Mouse (Mus musculus): ENCODE results near the gene Igf1r. TPM values are rescaled to one million over a fixed set of nuclear protein-coding genes. Genes with fewer than 3 reads are reported as not detected.

Igf1r gene
- total and polyA plus RNA-seq, 2 experiments from 2014 or later: 12.1 to 40.3 TPM

DNA sequence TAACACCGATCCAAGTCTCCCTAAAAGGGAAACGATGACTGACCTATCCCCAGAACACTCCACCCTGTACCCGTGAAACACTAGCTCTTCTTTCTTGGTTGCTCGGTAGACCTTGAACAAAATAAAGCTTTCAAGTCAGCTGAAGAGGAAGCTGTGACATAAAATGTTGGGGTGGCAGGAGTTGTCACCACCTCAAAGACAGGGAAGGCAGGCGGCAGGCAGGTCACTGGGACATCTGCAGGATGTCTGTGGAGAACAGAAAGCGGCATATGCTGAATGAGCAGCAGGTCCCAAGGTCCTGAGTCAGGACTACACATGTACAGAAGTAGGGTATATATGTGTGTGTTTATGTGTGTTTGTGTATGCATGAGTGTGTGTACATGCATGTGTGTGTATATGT lies 191.6 kb downstream of the Igf1r start:
- Histone ChIP-seq H3K4me2 (ENCODE audit: low read depth, low read length, poor library complexity, severe bottlenecking) (no peak overlapping the region), H3K9ac (replicated peaks; ENCODE audit: low read length, poor library complexity, severe bottlenecking) (no peak overlapping the region), H3K27me3 (ENCODE audit: insufficient read depth, low read length) (no peaks in the 10 kb centered on the region), H3K9me3 (ENCODE audit: low read length) (no peaks in the 10 kb centered on the region), H3K4me1 (ENCODE audit: insufficient read depth, low read length) (peaks cover 3% of the 10 kb centered on the region; the same call in 1 of the 2 replicates), H3K4me3 (ENCODE audit: low read depth, low read length) (no peak overlapping the region), H3K36me3 (ENCODE audit: insufficient read depth, low read length) (no peaks in the 10 kb centered on the region), H3K27ac (ENCODE audit: low read depth, low read length) (no peak overlapping the region)
- no peak for TF ChIP-seq CTCF (IDR thresholded peaks at IDR 0.05)
- ATAC-seq (ENCODE audit: low FRiP score): no peak
- DNase-seq (ENCODE audit: low spot score): no peak
- 70% methylated on average over 6 of the region's 6 CpGs for WGBS

DNA sequence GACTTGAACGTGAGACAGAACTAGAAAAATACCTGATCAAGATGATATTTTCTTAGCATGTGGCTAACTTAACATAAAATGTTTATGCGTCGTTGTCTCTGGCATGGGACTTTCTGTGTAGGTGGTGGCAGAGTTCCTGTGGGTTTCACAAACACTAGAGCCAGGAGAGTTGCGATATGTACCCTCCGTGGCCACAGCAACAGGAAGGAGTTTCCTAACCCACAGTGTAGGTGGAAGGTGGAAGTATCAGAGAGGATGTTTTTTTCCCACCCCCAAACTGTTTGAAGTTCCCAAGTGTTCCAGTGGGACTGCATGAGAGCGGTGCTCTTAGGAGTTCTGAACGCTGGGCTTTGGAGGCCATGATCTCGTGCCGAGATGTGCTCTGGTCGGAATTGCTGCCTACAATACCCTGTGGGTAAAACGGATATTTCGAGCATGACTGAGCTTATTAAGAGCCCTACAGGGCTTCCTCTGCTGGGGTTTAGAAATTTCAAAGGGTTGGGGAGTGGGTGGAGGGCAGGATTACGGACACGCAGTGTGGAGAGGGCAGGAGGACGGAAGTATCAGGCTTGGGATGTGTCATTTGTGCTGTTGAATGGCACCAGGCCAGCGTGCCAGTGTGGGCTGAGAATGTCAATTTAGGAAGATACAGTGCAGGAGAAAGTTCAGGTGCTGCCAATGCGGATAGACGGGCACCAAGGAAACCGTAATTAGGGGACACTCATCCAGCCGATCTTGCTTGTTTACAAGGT lies 195.8 kb downstream of the Igf1r start:
- H3K4me2 ChIP-seq (ENCODE audit: low read depth, low read length, poor library complexity, severe bottlenecking): peak overlapping the region; percentile 20; the same call in 1 of the 2 replicates
- DNase-seq (ENCODE audit: low spot score) (no peak), ATAC-seq (ENCODE audit: low FRiP score) (no peak; the same call in 1 of the 2 replicates)
- no peaks in the 10 kb centered on the region for H3K9me3 ChIP-seq (ENCODE audit: low read length)
- H3K4me1 ChIP-seq (ENCODE audit: insufficient read depth, low read length): peaks cover 7% of the 10 kb centered on the region; the same call in 1 of the 2 replicates
- no peak overlapping the region; the same call in 1 of the 2 replicates for H3K9ac ChIP-seq (replicated peaks; ENCODE audit: low read length, poor library complexity, severe bottlenecking)
- H3K4me3 ChIP-seq (ENCODE audit: low read depth, low read length): no peak overlapping the region
- TF ChIP-seq CTCF (IDR thresholded peaks at IDR 0.05): no peak
- no peaks in the 10 kb centered on the region for H3K36me3 ChIP-seq (ENCODE audit: insufficient read depth, low read length)
- H3K27ac ChIP-seq (ENCODE audit: low read depth, low read length): no peak overlapping the region
- no peaks in the 10 kb centered on the region for H3K27me3 ChIP-seq (ENCODE audit: insufficient read depth, low read length)
- 22% methylated on average over 20 of the region's 20 CpGs for WGBS

DNA sequence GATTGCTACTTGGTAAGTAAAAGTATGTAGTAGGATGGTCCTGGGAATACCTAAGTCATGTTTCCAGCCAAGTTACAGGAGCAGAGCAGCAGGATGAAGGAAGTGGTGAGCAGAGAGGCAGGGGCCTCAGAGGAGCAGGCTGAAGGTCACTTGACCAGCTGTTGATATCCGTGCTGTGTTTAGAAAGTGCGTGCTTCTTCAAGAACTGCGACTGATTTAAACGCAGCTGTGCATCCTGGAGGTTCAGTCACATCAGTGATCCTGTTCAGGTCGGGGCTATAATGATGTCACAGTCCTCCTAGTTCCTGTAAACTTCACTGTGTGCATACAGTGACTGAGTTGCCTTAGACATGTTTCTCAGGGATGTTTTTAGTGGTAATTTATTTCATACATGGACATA lies 199.3 kb downstream of the Igf1r start:
- ATAC-seq (ENCODE audit: low FRiP score) (no peak), DNase-seq (ENCODE audit: low spot score) (no peak)
- Histone ChIP-seq H3K36me3 (ENCODE audit: insufficient read depth, low read length) (no peaks in the 10 kb centered on the region), H3K9me3 (ENCODE audit: low read length) (no peaks in the 10 kb centered on the region), H3K4me1 (ENCODE audit: insufficient read depth, low read length) (peaks cover 17% of the 10 kb centered on the region; the same call in 1 of the 2 replicates), H3K4me3 (ENCODE audit: low read depth, low read length) (no peak overlapping the region), H3K27ac (ENCODE audit: low read depth, low read length) (no peak overlapping the region), H3K9ac (replicated peaks; ENCODE audit: low read length, poor library complexity, severe bottlenecking) (no peak overlapping the region), H3K27me3 (ENCODE audit: insufficient read depth, low read length) (no peaks in the 10 kb centered on the region), H3K4me2 (ENCODE audit: low read depth, low read length, poor library complexity, severe bottlenecking) (no peak overlapping the region)
- no peak for TF ChIP-seq CTCF (IDR thresholded peaks at IDR 0.05)
- WGBS: 71% methylated on average over 5 of the region's 5 CpGs

GRCm38 (mm10) chr7:68152458-68152857 lies 199.8 kb downstream of the Igf1r start:
- H3K4me1 ChIP-seq (ENCODE audit: insufficient read depth, low read length): peaks cover 17% of the 10 kb centered on the region; the same call in 1 of the 2 replicates
- WGBS: 92% methylated on average over 8 of the region's 8 CpGs
- no peaks in the 10 kb centered on the region for H3K36me3 ChIP-seq (ENCODE audit: insufficient read depth, low read length)

GRCm38 (mm10) chr7:68153269-68153668 lies 200.6 kb downstream of the Igf1r start:
- DNase-seq (ENCODE audit: low spot score): no peak
- no peak for TF ChIP-seq CTCF (IDR thresholded peaks at IDR 0.05)
- Histone ChIP-seq H3K36me3 (ENCODE audit: insufficient read depth, low read length) (no peaks in the 10 kb centered on the region), H3K27me3 (ENCODE audit: insufficient read depth, low read length) (no peaks in the 10 kb centered on the region), H3K9me3 (ENCODE audit: low read length) (no peaks in the 10 kb centered on the region), H3K4me3 (ENCODE audit: low read depth, low read length) (no peak overlapping the region), H3K4me2 (ENCODE audit: low read depth, low read length, poor library complexity, severe bottlenecking) (no peak overlapping the region), H3K4me1 (ENCODE audit: insufficient read depth, low read length) (peaks cover 17% of the 10 kb centered on the region; the same call in 1 of the 2 replicates), H3K9ac (replicated peaks; ENCODE audit: low read length, poor library complexity, severe bottlenecking) (no peak overlapping the region), H3K27ac (ENCODE audit: low read depth, low read length) (no peak overlapping the region)
- ATAC-seq (ENCODE audit: low FRiP score): no peak
- WGBS: 81% methylated on average over 8 of the region's 8 CpGs

More at GRCm38 (mm10) chr7:68152458-68152857, 199.8 kb downstream of the Igf1r start:
- TF ChIP-seq CTCF (IDR thresholded peaks at IDR 0.05): no peak
- Histone ChIP-seq H3K4me3 (ENCODE audit: low read depth, low read length) (no peak overlapping the region), H3K9me3 (ENCODE audit: low read length) (no peaks in the 10 kb centered on the region), H3K27ac (ENCODE audit: low read depth, low read length) (no peak overlapping the region), H3K9ac (replicated peaks; ENCODE audit: low read length, poor library complexity, severe bottlenecking) (no peak overlapping the region), H3K4me2 (ENCODE audit: low read depth, low read length, poor library complexity, severe bottlenecking) (no peak overlapping the region), H3K27me3 (ENCODE audit: insufficient read depth, low read length) (no peaks in the 10 kb centered on the region)
- DNase-seq (ENCODE audit: low spot score): no peak
- no peak for ATAC-seq (ENCODE audit: low FRiP score)

DNA sequence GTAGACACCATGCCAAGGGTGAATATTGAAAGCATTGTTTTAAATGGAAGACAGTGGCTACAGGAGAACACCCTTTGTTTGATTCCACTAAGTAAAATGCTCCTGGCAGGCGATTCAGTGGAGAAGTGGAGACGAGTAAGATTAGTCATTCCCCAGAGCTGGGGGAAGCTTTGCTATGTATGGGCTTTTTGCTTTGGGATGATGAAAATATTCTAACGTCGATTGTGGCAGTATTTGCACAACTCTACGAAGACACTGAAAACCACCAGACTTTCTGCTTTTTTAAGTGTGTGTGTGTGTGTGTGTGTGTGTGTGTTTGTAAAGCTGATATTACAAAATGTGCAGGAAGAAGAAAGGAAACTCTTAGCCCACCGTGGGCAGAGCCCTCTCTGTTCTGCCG lies 202.0 kb downstream of the Igf1r start:
- DNase-seq (ENCODE audit: low spot score) (no peak), ATAC-seq (ENCODE audit: low FRiP score) (no peak)
- H3K27me3 ChIP-seq (ENCODE audit: insufficient read depth, low read length): no peaks in the 10 kb centered on the region
- no peak for TF ChIP-seq CTCF (IDR thresholded peaks at IDR 0.05)
- 24% methylated on average over 7 of the region's 7 CpGs for WGBS
- H3K27ac ChIP-seq (ENCODE audit: low read depth, low read length): no peak overlapping the region
- no peaks in the 10 kb centered on the region for H3K36me3 ChIP-seq (ENCODE audit: insufficient read depth, low read length)
- peaks cover 11% of the 10 kb centered on the region; the same call in 1 of the 2 replicates for H3K4me1 ChIP-seq (ENCODE audit: insufficient read depth, low read length)
- H3K4me2 ChIP-seq (ENCODE audit: low read depth, low read length, poor library complexity, severe bottlenecking): no peak overlapping the region
- H3K4me3 ChIP-seq (ENCODE audit: low read depth, low read length): no peak overlapping the region
- peak overlapping the region; percentile 20; the same call in 1 of the 2 replicates for H3K9ac ChIP-seq (replicated peaks; ENCODE audit: low read length, poor library complexity, severe bottlenecking)
- no peaks in the 10 kb centered on the region for H3K9me3 ChIP-seq (ENCODE audit: low read length)
